ENCODE assay signal across 10 mouse cellular contexts in genomic region chr10:37861001-37861400, GRCm38 (mm10).
DNase-seq lines count a peak whose midpoint lies in the region; ATAC-seq and TF ChIP-seq lines count a peak whose summit lies in the region.
"Had no signal": no experiment of that assay in that cellular context is flagged by ENCODE, and none has a peak within 500 bp of the region (broad histone marks: within the 10 kb centered on the region; RNA-seq: fewer than 3 reads in every experiment).

No protein-coding gene starts in this region.

- no peak for DNase-seq in liver, adult 2 months (ENCODE audit: extremely low read depth, low read depth, low spot score)
- DNase-seq in kidney, adult 11 months, result peak; percentile 66
- DNase-seq in lung, postnatal 25 days (ENCODE audit: low spot score), result peak; percentile 2
- DNase-seq in midbrain, embryonic 14.5 days, result no peak
- DNase-seq: cerebellum, adult 2 months; thymus, adult 2 months had no signal

- no peaks in the 10 kb centered on the region for H3K9me3 ChIP-seq in liver, embryonic 12.5 days (replicated peaks)
- no peaks in the 10 kb centered on the region for H3K9me3 ChIP-seq in hindbrain, embryonic 16.5 days (ENCODE audit: control insufficient read depth, low read length)
- H3K9me3 ChIP-seq in forebrain, embryonic 12.5 days, result no peaks in the 10 kb centered on the region
- no peaks in the 10 kb centered on the region for H3K9me3 ChIP-seq in midbrain, embryonic 14.5 days (ENCODE audit: control insufficient read depth, low read length)

- no peak overlapping the region for H3K4me3 ChIP-seq in liver, adult 2 months (ENCODE audit: insufficient read depth, low read depth, low read length)
- no peak overlapping the region for H3K4me3 ChIP-seq in liver, embryonic 12.5 days
- no peak overlapping the region for H3K4me3 ChIP-seq in embryonic fibroblast, embryonic 13.5 days (ENCODE audit: insufficient read depth, low read length)
- H3K4me3 ChIP-seq in hindbrain, embryonic 16.5 days (ENCODE audit: low read length), result no peak overlapping the region
- no peak overlapping the region for H3K4me3 ChIP-seq in forebrain, embryonic 12.5 days (replicated peaks)
- no peak overlapping the region for H3K4me3 ChIP-seq in midbrain, embryonic 14.5 days (replicated peaks; ENCODE audit: low read depth, low read length)

- H3K4me1 ChIP-seq in liver, adult 2 months (ENCODE audit: control insufficient read depth, insufficient read depth, low read length), result no peaks in the 10 kb centered on the region
- H3K4me1 ChIP-seq in liver, embryonic 12.5 days, result no peaks in the 10 kb centered on the region
- H3K4me1 ChIP-seq in embryonic fibroblast, embryonic 13.5 days (ENCODE audit: control insufficient read depth, insufficient read depth, low read length), result no peaks in the 10 kb centered on the region
- H3K4me1 ChIP-seq in hindbrain, embryonic 16.5 days (ENCODE audit: control insufficient read depth, insufficient read depth, low read depth, low read length), result no peaks in the 10 kb centered on the region
- H3K4me1 ChIP-seq in forebrain, embryonic 12.5 days, result no peaks in the 10 kb centered on the region
- H3K4me1 ChIP-seq in midbrain, embryonic 14.5 days (ENCODE audit: control insufficient read depth, insufficient read depth, low read length), result no peaks in the 10 kb centered on the region

- no peak overlapping the region for H3K4me2 ChIP-seq in liver, embryonic 12.5 days
- no peak overlapping the region for H3K4me2 ChIP-seq in hindbrain, embryonic 16.5 days (ENCODE audit: low read length)
- no peak overlapping the region for H3K4me2 ChIP-seq in forebrain, embryonic 12.5 days
- no peak overlapping the region for H3K4me2 ChIP-seq in midbrain, embryonic 14.5 days (ENCODE audit: low read length)

- WGBS in liver, adult 2 months, result 86% methylated on average over 4 of the region's 4 CpGs
- WGBS in liver, embryonic 12.5 days (ENCODE audit: insufficient replicate concordance), result 46% methylated on average over 4 of the region's 4 CpGs
- 63% methylated on average over 4 of the region's 4 CpGs for WGBS in hindbrain, embryonic 16.5 days
- 66% methylated on average over 4 of the region's 4 CpGs for WGBS in forebrain, embryonic 12.5 days
- whole genome bisulfite sequencing in midbrain, embryonic 14.5 days, result 67% methylated on average over 4 of the region's 4 CpGs

- no peak for TF ChIP-seq CTCF in liver, adult 2 months (IDR thresholded peaks at IDR 0.05; ENCODE audit: low read depth, low read length)
- no peak for TF ChIP-seq CTCF in embryonic fibroblast, embryonic 13.5 days (IDR thresholded peaks at IDR 0.05; ENCODE audit: borderline replicate concordance, insufficient read depth, low read length)

- peak overlapping the region; percentile 5; the same call in 1 of the 2 replicates for H3K27ac ChIP-seq in liver, adult 2 months (replicated peaks; ENCODE audit: insufficient read depth, low read depth, low read length)
- no peak overlapping the region for H3K27ac ChIP-seq in liver, embryonic 12.5 days
- H3K27ac ChIP-seq in embryonic fibroblast, embryonic 13.5 days (ENCODE audit: insufficient read depth, low read length), result peak overlapping the region; percentile 16; the same call in 1 of the 2 replicates
- no peak overlapping the region for H3K27ac ChIP-seq in hindbrain, embryonic 16.5 days (ENCODE audit: low read depth, low read length)
- no peak overlapping the region for H3K27ac ChIP-seq in forebrain, embryonic 12.5 days
- no peak overlapping the region for H3K27ac ChIP-seq in midbrain, embryonic 14.5 days (replicated peaks; ENCODE audit: low read depth, low read length)

- ATAC-seq in liver, embryonic 12.5 days, result no peak
- no peak for ATAC-seq in hindbrain, embryonic 16.5 days
- ATAC-seq in forebrain, embryonic 12.5 days (ENCODE audit: low FRiP score), result no peak
- ATAC-seq in midbrain, embryonic 14.5 days (ENCODE audit: low FRiP score, low TSS enrichment), result no peak

- no peaks in the 10 kb centered on the region for H3K36me3 ChIP-seq in liver, adult 2 months (ENCODE audit: control insufficient read depth, insufficient read depth, low read length)
- no peaks in the 10 kb centered on the region for H3K36me3 ChIP-seq in liver, embryonic 12.5 days
- H3K36me3 ChIP-seq in hindbrain, embryonic 16.5 days (ENCODE audit: control insufficient read depth, insufficient read depth, low read length), result no peaks in the 10 kb centered on the region
- no peaks in the 10 kb centered on the region for H3K36me3 ChIP-seq in forebrain, embryonic 12.5 days (replicated peaks)
- no peaks in the 10 kb centered on the region for H3K36me3 ChIP-seq in midbrain, embryonic 14.5 days (ENCODE audit: control insufficient read depth, insufficient read depth, low read length)

- TF ChIP-seq POLR2A in liver, adult 2 months (IDR thresholded peaks at IDR 0.05; ENCODE audit: extremely low read depth, insufficient read depth, low read length), result no peak
- no peak for TF ChIP-seq POLR2A in embryonic fibroblast, embryonic 13.5 days (IDR thresholded peaks at IDR 0.05; ENCODE audit: low read depth, low read length)

- no peak overlapping the region for H3K9ac ChIP-seq in liver, adult 2 months (ENCODE audit: low read depth, low read length)
- H3K9ac ChIP-seq in liver, embryonic 12.5 days, result no peak overlapping the region
- H3K9ac ChIP-seq in hindbrain, embryonic 16.5 days (ENCODE audit: low read depth, low read length), result no peak overlapping the region
- H3K9ac ChIP-seq in forebrain, embryonic 12.5 days, result no peak overlapping the region
- no peak overlapping the region for H3K9ac ChIP-seq in midbrain, embryonic 14.5 days (replicated peaks; ENCODE audit: low read length)

- no peaks in the 10 kb centered on the region for H3K79me2 ChIP-seq in liver, adult 2 months (ENCODE audit: control insufficient read depth, insufficient read depth, low read length)

- H3K27me3 ChIP-seq in liver, adult 2 months (ENCODE audit: control insufficient read depth, insufficient read depth, low read length), result no peaks in the 10 kb centered on the region
- H3K27me3 ChIP-seq in liver, embryonic 12.5 days (replicated peaks), result no peaks in the 10 kb centered on the region
- no peaks in the 10 kb centered on the region for H3K27me3 ChIP-seq in hindbrain, embryonic 16.5 days (replicated peaks; ENCODE audit: control insufficient read depth, insufficient read depth, low read length)
- no peaks in the 10 kb centered on the region for H3K27me3 ChIP-seq in forebrain, embryonic 12.5 days
- H3K27me3 ChIP-seq in midbrain, embryonic 14.5 days (ENCODE audit: control insufficient read depth, insufficient read depth, low read length), result no peaks in the 10 kb centered on the region

Comparison
In these comparisons a context has a peak if more than half of its experiments do, and no peak if none do; other contexts are left out.
1. H3K27ac ChIP-seq: peak in liver, adult 2 months (single experiment) and embryonic fibroblast, embryonic 13.5 days (single experiment); none in liver, embryonic 12.5 days (single experiment), hindbrain, embryonic 16.5 days (single experiment), forebrain, embryonic 12.5 days (single experiment) and midbrain, embryonic 14.5 days (single experiment).
2. DNase-seq: peak in kidney, adult 11 months (single experiment) and lung, postnatal 25 days (single experiment); none in liver, adult 2 months (single experiment) and midbrain, embryonic 14.5 days (single experiment).